Mouse (Mus musculus): ENCODE results near the gene Capn12.

The Capn12 gene

DNA sequence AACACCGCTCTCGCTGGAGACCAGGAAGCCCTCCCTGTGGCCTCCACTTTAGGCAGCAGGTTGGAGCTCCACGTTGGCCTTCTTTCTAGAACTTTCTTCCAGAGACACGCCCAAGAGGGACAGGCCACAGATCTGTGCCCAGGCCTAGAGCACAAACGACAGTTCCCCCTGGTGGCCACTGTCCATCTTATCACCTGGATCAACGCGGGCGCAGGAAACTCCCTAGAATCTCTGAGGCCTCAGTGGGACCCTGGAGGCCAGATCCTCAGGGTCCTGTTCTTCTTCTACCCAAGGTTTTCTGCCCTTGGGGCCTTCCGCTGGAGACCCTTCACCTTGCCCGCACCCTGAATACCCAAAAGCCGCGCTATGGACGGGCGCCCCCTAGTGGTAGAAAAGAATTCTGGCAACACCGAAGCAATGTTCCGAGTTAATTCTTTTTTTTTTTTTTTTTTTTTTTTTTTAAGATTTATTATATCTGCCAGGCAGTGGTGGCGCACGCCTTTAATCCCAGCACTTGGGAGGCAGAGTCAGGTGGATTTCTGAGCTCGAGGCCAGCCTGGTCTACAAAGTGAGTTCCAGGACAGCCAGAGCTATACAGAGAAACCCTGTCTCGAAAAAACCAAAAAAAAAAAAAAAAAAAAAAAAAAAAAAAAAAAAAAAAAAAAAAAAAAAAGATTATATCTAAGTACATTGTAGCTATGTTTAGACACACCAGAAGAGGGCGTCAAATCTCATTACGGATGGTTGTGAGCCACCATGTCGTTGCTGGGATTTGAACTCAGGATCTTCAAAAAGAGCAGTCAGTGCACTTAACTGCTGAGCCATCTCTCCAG is 13.5 kb upstream of the Capn12 start:
- POLR2A ChIA-PET: interaction anchor here in 3 of 4 experiments (0.6 to 4.6 kb wide), 22 partner anchors 11 to 380 kb away, joined by 3 to 29 read pairs (median 3); partner anchors contain the start of genes Sars2 (in 3 of the 3), Mrps12 (in 2 of the 3), Capn12 (in 1 of the 3) and Hnrnpl (in 1 of the 3)
- CTCF ChIA-PET: interaction anchor here (0.6 to 3.2 kb wide), 39 partner anchors 12 to 1327 kb away, joined by 3 to 17 read pairs (median 4); partner anchors contain the start of genes Fam98c (in 1 of the 4), Gmfg (in 1 of the 4), Hnrnpl (in 1 of the 4) and Map4k1 (in 1 of the 4)

DNA sequence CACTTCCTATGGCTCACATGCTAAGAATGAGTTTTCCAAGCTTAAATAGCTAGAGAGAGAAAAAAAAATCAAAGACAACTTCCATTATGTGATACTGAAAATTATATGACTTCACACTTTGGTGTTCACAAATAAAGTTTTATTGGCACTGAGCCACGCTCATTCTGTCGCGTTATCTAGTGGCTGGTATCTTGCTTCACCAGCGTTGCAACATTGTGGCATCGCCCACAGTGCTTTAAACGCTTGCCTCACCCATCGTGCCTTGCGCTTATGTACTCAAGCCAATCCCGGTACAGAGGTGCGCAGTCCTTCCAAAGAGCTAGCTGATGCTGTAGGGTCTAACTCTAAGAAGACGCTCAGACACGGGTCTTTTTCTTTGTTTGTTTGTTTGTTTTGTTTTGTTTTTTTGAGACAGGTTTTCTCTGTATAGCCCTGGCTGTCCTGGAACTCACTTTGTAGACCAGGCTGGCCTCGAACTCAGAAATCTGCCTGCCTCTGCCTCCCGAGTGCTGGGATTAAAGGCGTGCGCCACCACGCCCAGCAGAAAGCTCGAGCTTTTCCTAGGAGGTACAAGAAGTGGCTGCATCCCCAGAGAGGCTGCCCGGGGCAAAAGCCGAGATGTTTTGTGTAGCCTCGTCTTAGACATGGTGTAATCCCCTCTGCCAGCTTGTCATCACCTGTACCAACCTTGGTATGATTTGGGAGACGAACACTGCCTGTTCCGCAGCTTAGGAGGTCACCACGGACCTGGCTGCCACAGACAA is 10.1 kb upstream of the Capn12 start:
- POLR2A ChIA-PET: interaction anchor here (0.5 to 4.6 kb wide), 31 partner anchors 8 to 523 kb away, joined by 3 to 29 read pairs (median 3); partner anchors contain the start of genes Capn12 (in 3 of the 4), Med29 (in 1 of the 4), Mrps12 (in 1 of the 4) and Paf1 (in 1 of the 4)
- CTCF ChIA-PET: interaction anchor here (0.6 to 2.0 kb wide), 15 partner anchors 9 to 239 kb away, joined by 3 to 8 read pairs (median 4); no protein-coding TSS in a partner anchor

DNA sequence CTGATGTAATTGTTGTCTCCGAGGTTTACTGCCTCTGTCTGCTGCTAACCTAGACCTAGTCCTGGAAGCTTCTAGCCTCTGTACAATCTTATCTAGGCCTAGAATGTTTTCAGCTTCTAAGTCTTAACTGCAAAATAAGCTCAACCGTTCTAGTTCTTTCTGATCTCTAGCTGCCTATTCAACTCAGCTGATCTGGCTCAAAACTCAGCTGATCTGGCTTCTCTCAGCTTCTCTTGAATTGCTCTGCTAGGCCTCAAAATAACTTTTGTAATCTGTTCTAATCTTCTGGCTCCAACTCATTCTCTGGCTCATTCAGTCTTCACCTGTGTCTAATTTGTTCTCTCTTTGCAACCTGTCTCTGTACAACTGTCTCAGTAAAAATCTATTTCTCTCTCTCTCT is 6.7 kb upstream of the Capn12 start:
- CTCF ChIA-PET: no interaction called here
- POLR2A ChIA-PET: interaction anchor here in 1 of 4 experiments (0.8 kb wide), 1 partner anchor 64 kb away, joined by 3 read pairs; no protein-coding TSS in a partner anchor

DNA sequence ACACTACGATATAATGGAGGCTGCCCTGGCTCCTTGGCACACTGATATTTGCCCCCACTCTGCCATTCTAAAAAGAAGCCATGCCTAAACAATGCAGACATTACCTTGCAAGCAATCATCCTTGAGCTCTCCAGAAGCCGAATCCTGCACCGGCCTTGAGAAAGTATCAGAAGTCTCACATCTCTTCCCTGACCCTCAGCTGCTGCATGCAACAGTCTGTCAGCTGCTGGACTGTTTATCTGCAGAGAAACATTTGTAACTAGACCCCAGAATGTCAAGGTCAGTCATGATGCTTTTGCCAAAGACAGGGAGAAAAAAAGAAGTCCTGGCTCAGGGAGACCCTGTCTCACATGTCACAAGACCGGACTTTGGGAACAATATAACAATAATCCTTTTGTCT is 5.1 kb upstream of the Capn12 start:
- ChIA-PET POLR2A (interaction anchor here in 1 of 4 experiments (0.7 kb wide), 1 partner anchor 81 kb away, joined by 3 read pairs; no protein-coding TSS in a partner anchor), CTCF (interaction anchor here in 2 of 4 experiments (0.7 kb wide), 2 partner anchors 112 to 163 kb away, joined by 3 to 4 read pairs; no protein-coding TSS in a partner anchor)

DNA sequence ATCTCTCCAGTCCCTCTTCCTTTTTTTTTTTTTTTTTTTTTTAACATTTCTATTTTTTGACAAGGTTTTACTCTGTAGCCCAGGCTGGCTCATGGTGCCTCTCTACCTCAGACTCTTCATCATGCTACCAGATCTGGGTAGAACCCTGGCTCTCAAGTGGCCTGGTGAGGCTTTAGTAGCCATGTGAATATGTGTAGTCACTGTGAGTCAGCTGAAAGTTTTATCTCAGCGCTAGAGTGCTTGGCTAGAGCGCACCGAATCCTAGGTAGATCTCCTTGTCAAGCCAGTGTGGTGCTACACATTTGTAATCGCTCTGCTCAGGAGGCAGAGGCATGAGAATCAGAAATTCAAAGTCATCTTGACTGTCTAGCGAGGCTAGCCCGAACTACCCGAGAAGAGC is 4.1 kb upstream of the Capn12 start:
- ChIA-PET POLR2A (interaction anchor here in 2 of 4 experiments (0.6 to 1.9 kb wide), 8 partner anchors 12 to 96 kb away, joined by 3 to 6 read pairs (median 4); no protein-coding TSS in a partner anchor), CTCF (interaction anchor here in 2 of 4 experiments (0.6 to 0.7 kb wide), 2 partner anchors 159 to 507 kb away, joined by 3 to 4 read pairs; no protein-coding TSS in a partner anchor)

DNA sequence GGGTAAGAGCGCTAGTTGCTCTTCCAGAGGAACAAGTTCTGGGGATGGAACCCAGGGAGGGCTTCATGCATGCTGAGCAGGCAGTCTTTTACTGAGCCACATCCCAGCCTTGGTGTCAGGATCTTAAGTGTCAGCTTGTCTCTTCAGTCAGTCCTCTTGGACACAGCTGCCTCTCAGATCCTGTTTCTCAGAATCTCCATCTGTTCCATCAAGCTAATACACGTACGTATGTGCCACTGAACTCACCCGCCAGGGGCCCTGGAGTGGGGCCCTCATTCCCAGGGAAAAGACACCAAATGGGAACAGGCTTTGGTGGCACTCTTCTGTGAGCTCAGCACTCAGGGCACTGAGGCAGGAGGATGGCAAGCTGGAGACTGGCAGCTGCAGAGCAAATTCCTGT is 3.4 kb upstream of the Capn12 start:
- POLR2A ChIA-PET: interaction anchor here in 2 of 4 experiments (0.5 to 1.9 kb wide), 13 partner anchors 9 to 215 kb away, joined by 3 to 8 read pairs (median 3); no protein-coding TSS in a partner anchor

DNA sequence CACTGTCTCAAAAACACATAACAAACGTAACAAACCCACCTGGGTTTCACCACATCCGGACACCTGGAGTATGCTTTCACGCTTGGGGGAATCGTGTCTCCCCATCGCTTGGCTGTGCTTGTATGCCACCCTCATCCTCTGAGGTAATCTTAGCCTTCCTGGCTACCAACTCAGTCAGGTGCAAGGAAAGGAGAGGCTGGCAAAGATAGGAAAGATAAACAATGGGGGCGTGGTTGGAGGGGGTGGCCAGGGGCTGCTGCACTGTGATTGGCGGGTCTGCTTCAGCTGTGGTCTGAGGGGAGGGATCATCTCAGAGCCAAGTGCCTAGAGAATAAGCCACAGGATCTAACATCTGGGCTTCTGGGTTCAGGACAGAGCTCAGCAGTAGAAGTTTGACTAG is 1.6 kb upstream of the Capn12 start:
- ChIA-PET CTCF (interaction anchor here in 3 of 4 experiments (0.7 to 1.5 kb wide), 8 partner anchors 8 to 1389 kb away, joined by 3 to 17 read pairs (median 4); no protein-coding TSS in a partner anchor), POLR2A (interaction anchor here (0.6 to 2.3 kb wide), 27 partner anchors 8 to 463 kb away, joined by 3 to 10 read pairs (median 4); partner anchors contain the start of genes Ech1 (in 1 of the 4), Eif3k (in 1 of the 4), Fbxo27 (in 1 of the 4) and Map4k1 (in 1 of the 4))

More for the DNA sequence above, 3.4 kb upstream of the Capn12 start:
- CTCF ChIA-PET: interaction anchor here in 2 of 4 experiments (0.6 to 0.7 kb wide), 2 partner anchors 159 to 507 kb away, joined by 3 to 4 read pairs; no protein-coding TSS in a partner anchor

DNA sequence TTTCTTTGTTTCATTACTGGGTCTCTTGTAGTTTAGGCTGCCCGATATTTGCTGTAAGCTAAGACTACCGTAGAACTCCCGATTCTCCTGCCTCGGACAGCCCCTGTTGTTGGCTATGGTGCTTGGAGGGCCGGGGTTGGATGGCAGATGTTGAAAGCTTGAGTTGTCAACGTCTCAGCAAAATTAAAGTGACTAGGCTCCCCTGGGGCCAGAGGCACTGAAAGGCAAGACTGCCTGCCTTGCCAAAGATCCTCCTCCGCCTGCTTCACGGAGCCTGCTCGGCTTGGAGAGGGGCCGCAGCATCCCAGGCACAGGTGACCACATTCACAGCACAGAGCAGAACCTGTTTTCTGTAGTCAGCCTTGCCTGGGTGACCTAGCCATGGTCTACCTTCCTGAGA is 668 bp upstream of the Capn12 start:
- POLR2A ChIA-PET: interaction anchor here in 3 of 4 experiments (0.7 to 2.3 kb wide), 14 partner anchors 9 to 764 kb away, joined by 3 to 12 read pairs (median 4); partner anchors contain the start of genes Eif3k (in 1 of the 3) and Map4k1 (in 1 of the 3)
- CTCF ChIA-PET: interaction anchor here in 2 of 4 experiments (0.7 to 1.7 kb wide), 4 partner anchors 9 to 205 kb away, joined by 3 to 4 read pairs (median 4); partner anchors contain the start of genes Mrps12 (in 1 of the 2) and Sars2 (in 1 of the 2)

DNA sequence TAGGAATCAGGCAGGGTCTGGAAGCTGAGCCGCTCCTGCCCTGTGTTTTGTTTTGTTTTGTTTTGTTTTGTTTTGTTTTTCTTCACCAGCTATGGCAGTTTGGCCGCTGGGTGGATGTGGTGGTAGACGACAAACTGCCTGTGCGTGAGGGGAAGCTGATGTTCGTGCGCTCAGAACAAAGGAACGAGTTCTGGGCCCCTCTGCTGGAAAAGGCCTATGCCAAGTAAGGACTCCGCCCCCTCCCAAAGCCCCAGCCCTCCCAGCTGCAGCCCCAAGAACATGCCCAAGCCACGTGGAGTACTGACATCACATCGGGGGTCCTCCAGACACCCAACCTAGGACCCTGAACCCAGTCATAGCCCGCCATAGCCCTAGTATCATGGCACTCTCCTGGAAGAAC is 1.8 kb downstream of the Capn12 start:
- ChIA-PET POLR2A (interaction anchor here in 2 of 4 experiments (0.7 to 1.4 kb wide), 5 partner anchors 9 to 104 kb away, joined by 3 read pairs; no protein-coding TSS in a partner anchor), CTCF (interaction anchor here in 3 of 4 experiments (0.9 to 1.4 kb wide), 3 partner anchors 14 to 40 kb away, joined by 3 read pairs; no protein-coding TSS in a partner anchor)

DNA sequence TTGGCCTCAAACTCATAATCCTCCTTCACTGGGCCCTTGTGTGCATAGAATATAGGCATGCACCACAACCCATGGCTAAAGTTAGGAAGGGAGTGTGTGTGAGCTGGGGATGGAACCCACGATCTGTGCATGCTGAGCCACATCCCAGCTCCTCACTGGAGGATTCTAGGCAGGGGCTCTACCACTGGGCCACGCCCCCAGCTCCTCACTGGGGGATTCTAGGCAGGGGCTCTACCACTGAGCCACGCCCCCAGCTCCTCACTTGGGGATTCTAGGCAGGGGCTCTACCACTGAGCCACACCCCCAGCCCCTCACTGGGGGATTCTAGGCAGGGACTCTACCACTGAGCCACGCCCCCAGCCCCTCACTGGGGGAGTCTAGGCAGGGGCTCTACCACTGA is 2.5 kb downstream of the Capn12 start:
- POLR2A ChIA-PET: interaction anchor here in 1 of 4 experiments (0.7 to 1.1 kb wide), 3 partner anchors 10 to 105 kb away, joined by 3 read pairs; no protein-coding TSS in a partner anchor
- CTCF ChIA-PET: interaction anchor here in 3 of 4 experiments (0.5 to 1.4 kb wide), 5 partner anchors 15 to 57 kb away, joined by 3 to 15 read pairs (median 3); no protein-coding TSS in a partner anchor

DNA sequence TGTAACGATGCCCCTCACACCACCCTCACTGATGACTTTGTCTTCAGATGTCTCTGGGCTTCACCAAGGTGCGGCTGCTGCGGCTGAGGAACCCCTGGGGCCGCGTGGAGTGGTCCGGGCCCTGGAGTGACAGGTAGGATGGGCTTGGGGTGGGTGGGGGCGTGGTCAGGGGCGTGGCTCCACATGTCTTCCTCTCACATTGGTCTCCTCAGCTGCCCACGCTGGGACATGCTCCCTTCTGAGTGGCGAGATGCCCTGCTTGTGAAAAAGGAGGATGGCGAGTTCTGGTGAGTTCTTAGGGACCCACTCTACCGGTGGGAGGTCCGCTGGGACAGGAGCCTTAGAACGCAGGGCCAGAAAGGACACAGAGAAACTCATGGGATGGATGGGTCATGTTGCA is 5.3 kb downstream of the Capn12 start:
- POLR2A ChIA-PET: interaction anchor here in 2 of 4 experiments (0.6 to 1.6 kb wide), 8 partner anchors 12 to 103 kb away, joined by 3 to 8 read pairs (median 3); partner anchors contain the start of genes Eif3k (in 2 of the 2) and Map4k1 (in 2 of the 2)
- CTCF ChIA-PET: interaction anchor here in 1 of 4 experiments (0.5 to 1.8 kb wide), 2 partner anchors 15 to 39 kb away, joined by 4 to 6 read pairs; no protein-coding TSS in a partner anchor

DNA sequence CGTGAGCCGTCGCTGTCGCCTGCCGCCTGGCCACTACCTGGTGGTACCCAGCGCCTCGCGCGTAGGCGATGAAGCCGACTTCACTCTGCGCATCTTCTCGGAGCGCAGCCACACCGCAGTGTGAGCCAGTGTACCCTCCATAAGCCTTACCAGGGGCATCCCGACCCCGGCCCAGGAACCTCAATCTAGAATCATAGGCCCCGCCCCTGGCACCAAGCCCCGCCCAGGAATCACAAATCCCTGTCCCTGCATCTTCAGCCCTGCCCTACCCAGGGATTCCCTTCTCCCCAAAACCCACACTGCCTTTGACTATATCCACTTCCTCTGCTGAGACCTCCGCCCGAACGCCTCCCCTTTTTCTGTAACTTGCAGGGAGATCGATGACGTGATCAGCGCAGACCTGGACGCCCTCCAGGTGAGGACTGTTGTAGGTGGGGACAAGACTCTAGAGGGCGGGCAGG is 7.5 kb downstream of the Capn12 start:
- POLR2A ChIA-PET: interaction anchor here in 2 of 4 experiments (0.8 to 2.5 kb wide), 7 partner anchors 10 to 71 kb away, joined by 3 to 17 read pairs (median 4); no protein-coding TSS in a partner anchor
- CTCF ChIA-PET: interaction anchor here in 2 of 4 experiments (0.6 kb wide), 2 partner anchors 94 to 211 kb away, joined by 3 to 8 read pairs; no protein-coding TSS in a partner anchor

DNA sequence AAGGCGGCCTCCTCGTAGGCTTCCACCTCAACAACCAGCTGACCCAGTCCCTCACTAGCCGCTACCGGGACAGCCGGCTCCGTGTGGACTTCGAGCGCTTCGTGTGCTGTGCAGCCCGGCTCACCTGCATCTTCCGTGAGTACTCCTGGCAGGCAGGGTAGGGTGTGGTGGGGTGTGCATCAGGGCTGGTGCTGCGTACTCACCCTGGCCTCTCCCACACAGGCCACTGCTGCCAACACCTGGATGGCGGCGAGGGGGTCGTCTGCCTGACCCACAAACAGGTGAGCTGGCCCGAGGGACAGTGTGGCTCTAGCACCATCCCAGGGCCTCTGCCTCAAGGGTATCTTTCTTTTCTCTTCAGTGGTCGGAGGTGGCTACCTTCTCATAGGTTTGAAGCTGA is 11.4 kb downstream of the Capn12 start:
- ChIA-PET POLR2A (interaction anchor here in 3 of 4 experiments (0.6 to 1.6 kb wide), 7 partner anchors 10 to 330 kb away, joined by 3 to 6 read pairs (median 3); no protein-coding TSS in a partner anchor), CTCF (interaction anchor here in 1 of 4 experiments (2.1 kb wide), 1 partner anchor 113 kb away, joined by 11 read pairs; no protein-coding TSS in a partner anchor)

DNA sequence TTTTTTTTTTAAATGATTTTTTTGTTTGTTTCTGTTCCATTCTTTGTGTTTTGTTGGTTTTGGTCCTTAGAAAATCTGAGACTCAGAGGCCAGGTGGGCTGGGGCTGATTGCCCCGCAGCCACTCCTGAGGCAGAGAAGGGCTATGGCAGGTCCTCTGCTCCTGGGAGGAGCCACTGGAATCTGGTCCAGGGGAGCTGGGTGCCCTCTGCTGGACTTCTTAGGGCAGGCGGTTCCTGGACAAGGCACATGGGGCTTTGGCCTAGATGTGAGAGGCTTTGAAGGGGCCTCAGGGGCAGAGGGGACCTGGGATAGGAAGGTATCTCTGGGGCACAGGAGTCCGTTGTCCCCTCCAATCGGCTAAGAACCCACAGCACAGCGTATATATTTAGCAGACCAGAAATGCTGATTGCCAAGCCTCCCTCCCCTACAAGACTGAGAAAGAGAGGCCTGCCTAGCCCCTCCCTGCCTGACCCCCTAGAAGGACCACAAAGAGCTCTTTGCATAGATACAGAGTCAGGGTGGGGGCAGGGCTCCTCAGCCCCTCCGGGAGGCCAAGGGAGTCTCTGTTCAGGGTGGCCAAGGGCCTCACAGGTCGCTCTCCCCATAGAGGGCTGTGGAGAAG is 12.5 kb downstream of the Capn12 start:
- ChIA-PET CTCF (interaction anchor here in 3 of 4 experiments (0.6 to 2.1 kb wide), 6 partner anchors 11 to 1914 kb away, joined by 3 to 11 read pairs (median 4); no protein-coding TSS in a partner anchor), POLR2A (interaction anchor here (0.7 to 1.7 kb wide), 10 partner anchors 8 to 476 kb away, joined by 3 to 11 read pairs (median 3); partner anchors contain the start of genes Eif3k (in 1 of the 4) and Map4k1 (in 1 of the 4))

DNA sequence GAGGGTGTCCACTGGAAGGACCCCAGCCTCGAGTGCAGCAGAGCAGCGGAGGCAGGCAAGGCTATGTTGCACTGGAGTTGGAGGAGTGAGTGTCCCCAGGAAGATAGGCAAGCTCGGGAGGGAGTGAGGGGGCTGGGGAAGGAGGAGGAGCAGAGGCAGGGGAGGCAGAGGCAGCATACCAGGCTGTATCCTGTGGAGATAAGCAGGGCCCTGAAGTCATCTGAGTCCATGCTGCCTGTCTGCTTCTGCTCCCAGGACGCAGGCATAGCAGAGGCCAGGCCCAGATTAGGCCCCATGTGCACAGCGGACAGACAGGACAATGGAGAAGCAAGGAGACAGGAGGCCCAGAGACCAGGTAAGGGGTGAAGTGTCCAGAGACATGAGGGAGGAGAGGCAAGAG is 13.7 kb downstream of the Capn12 start:
- POLR2A ChIA-PET: interaction anchor here in 2 of 4 experiments (0.6 to 1.7 kb wide), 5 partner anchors 9 to 92 kb away, joined by 3 to 5 read pairs (median 4); partner anchors contain the start of genes Actn4 (in 1 of the 2), Eif3k (in 1 of the 2) and Map4k1 (in 1 of the 2)
- CTCF ChIA-PET: no interaction called here

DNA sequence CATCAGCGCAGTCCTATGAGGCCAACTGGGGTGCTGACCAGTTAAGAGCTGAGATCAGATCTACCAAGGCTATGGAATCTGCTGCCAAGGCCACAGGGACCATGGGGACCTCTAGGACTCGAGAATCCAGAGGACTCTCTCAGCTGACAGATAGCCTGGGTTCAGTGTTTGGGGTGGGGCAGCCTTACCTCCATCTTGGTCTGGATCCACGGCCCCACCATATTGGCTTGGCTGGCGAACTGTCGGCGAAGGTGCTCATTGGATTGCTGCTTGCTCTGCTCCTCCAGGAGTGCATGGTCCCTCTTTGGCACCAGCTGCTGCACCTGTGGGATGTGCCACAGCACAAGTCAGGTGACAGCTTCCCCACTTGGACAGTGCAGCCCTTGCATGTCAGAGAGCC is 16.4 kb downstream of the Capn12 start:
- POLR2A ChIA-PET: interaction anchor here in 2 of 4 experiments (0.6 to 1.5 kb wide), 4 partner anchors 11 to 1561 kb away, joined by 3 to 5 read pairs (median 4); no protein-coding TSS in a partner anchor
- CTCF ChIA-PET: interaction anchor here in 1 of 4 experiments (1.5 kb wide), 1 partner anchor 19 kb away, joined by 3 read pairs; no protein-coding TSS in a partner anchor

Data from embryonic stem cell, embryonic (primary cell).